Mouse (Mus musculus): Measurements from ENCODE around the gene Olfr1232. TPM values are rescaled to one million over a fixed set of nuclear protein-coding genes. Genes with fewer than 3 reads are reported as not detected.

Olfr1232 gene
- not detected in 2 replicates for polyA plus RNA-seq (2015; fragmentation: Nextera tagmentation; extraction: Ambion mirVana)

GRCm38 (mm10) chr2:89329575-89329974, at the start of gene Olfr1232:
Gene Olfr1232 (minus strand): TSS chr2:89329675.

GRCm38 (mm10) chr2:89364765-89365164, 35.3 kb upstream of the Olfr1232 start, which contains the start of gene Olfr1234:
Gene Olfr1234 (minus strand): TSS chr2:89364865.

GRCm38 (mm10) chr2:89342298-89342697, 12.8 kb upstream of the Olfr1232 start, which contains the start of gene Olfr1233:
Gene Olfr1233 (minus strand): TSS chr2:89342398.

GRCm38 (mm10) chr2:89306974-89307373, 22.5 kb downstream of the Olfr1232 start, which contains the start of gene Olfr1231:
Gene Olfr1231 (minus strand): TSS chr2:89307074.

GRCm38 (mm10) chr2:89297168-89297567, 32.3 kb downstream of the Olfr1232 start, which contains the start of gene Olfr1230:
Gene Olfr1230 (minus strand): TSS chr2:89297268.

GRCm38 (mm10) chr2:89287914-89288313, 41.6 kb downstream of the Olfr1232 start, which contains the start of gene Olfr1229:
Gene Olfr1229 (minus strand): TSS chr2:89288014.

Other genes starting within 250 kb of the Olfr1232 start
- not detected in 2 replicates for gene Olfr1219, start 246.2 kb downstream of the Olfr1232 start, polyA plus RNA-seq (2015; fragmentation: Nextera tagmentation; extraction: Ambion mirVana)
- gene Olfr1220, start 222.8 kb downstream of the Olfr1232 start, polyA plus RNA-seq (2015; fragmentation: Nextera tagmentation; extraction: Ambion mirVana), result not detected in 2 replicates
- gene Olfr1221, start 212.4 kb downstream of the Olfr1232 start, polyA plus RNA-seq (2015; fragmentation: Nextera tagmentation; extraction: Ambion mirVana), result not detected in 2 replicates
- not detected in 2 replicates for gene Olfr1222, start 196.6 kb downstream of the Olfr1232 start, polyA plus RNA-seq (2015; fragmentation: Nextera tagmentation; extraction: Ambion mirVana)
- gene Olfr1223, start 178.1 kb downstream of the Olfr1232 start, polyA plus RNA-seq (2015; fragmentation: Nextera tagmentation; extraction: Ambion mirVana), result not detected in 2 replicates
- gene Olfr1224-ps1, start 165.6 kb downstream of the Olfr1232 start, polyA plus RNA-seq (2015; fragmentation: Nextera tagmentation; extraction: Ambion mirVana), result not detected in 2 replicates
- gene Olfr1225, start 155.0 kb downstream of the Olfr1232 start, polyA plus RNA-seq (2015; fragmentation: Nextera tagmentation; extraction: Ambion mirVana), result not detected in 2 replicates
- gene Olfr1226, start 129.6 kb downstream of the Olfr1232 start, polyA plus RNA-seq (2015; fragmentation: Nextera tagmentation; extraction: Ambion mirVana), result not detected in 2 replicates
- gene Olfr1228, start 75.6 kb downstream of the Olfr1232 start, polyA plus RNA-seq (2015; fragmentation: Nextera tagmentation; extraction: Ambion mirVana), result not detected in 2 replicates
- not detected in 2 replicates for gene Olfr1229, start 41.7 kb downstream of the Olfr1232 start, polyA plus RNA-seq (2015; fragmentation: Nextera tagmentation; extraction: Ambion mirVana)
- not detected in 2 replicates for gene Olfr1230, start 32.4 kb downstream of the Olfr1232 start, polyA plus RNA-seq (2015; fragmentation: Nextera tagmentation; extraction: Ambion mirVana)
- not detected in 2 replicates for gene Olfr1231, start 22.6 kb downstream of the Olfr1232 start, polyA plus RNA-seq (2015; fragmentation: Nextera tagmentation; extraction: Ambion mirVana)
- gene Olfr1233, start 12.7 kb upstream of the Olfr1232 start, polyA plus RNA-seq (2015; fragmentation: Nextera tagmentation; extraction: Ambion mirVana), result not detected in 2 replicates
- not detected in 2 replicates for gene Olfr1234, start 35.2 kb upstream of the Olfr1232 start, polyA plus RNA-seq (2015; fragmentation: Nextera tagmentation; extraction: Ambion mirVana)
- not detected in 2 replicates for gene Olfr1238, start 80.0 kb upstream of the Olfr1232 start, polyA plus RNA-seq (2015; fragmentation: Nextera tagmentation; extraction: Ambion mirVana)
- gene Olfr1239, start 90.7 kb upstream of the Olfr1232 start, polyA plus RNA-seq (2015; fragmentation: Nextera tagmentation; extraction: Ambion mirVana), result not detected in 2 replicates
- gene Olfr1240, start 113.3 kb upstream of the Olfr1232 start, polyA plus RNA-seq (2015; fragmentation: Nextera tagmentation; extraction: Ambion mirVana), result not detected in 2 replicates
- gene Olfr1241, start 157.5 kb upstream of the Olfr1232 start, polyA plus RNA-seq (2015; fragmentation: Nextera tagmentation; extraction: Ambion mirVana), result not detected in 2 replicates
- gene Olfr1242, start 168.7 kb upstream of the Olfr1232 start, polyA plus RNA-seq (2015; fragmentation: Nextera tagmentation; extraction: Ambion mirVana), result not detected in 2 replicates
- not detected in 2 replicates for gene Olfr1243, start 201.8 kb upstream of the Olfr1232 start, polyA plus RNA-seq (2015; fragmentation: Nextera tagmentation; extraction: Ambion mirVana)
- not detected in 2 replicates for gene Olfr1245, start 248.8 kb upstream of the Olfr1232 start, polyA plus RNA-seq (2015; fragmentation: Nextera tagmentation; extraction: Ambion mirVana)